Mouse (Mus musculus): ENCODE measurements around the gene Ephb6.

Ephb6 gene

GRCm38 (mm10) chr6:41622661-41623060 is 17.4 kb downstream of the Ephb6 start:
- peak in 1 of 2 experiments; percentile 76 for DNase-seq (ENCODE audit: low spot score in 2 of 2)

GRCm38 (mm10) chr6:41628180-41628579 is 22.9 kb downstream of the Ephb6 start:
- DNase-seq (ENCODE audit: low spot score in 2 of 2), result no peak

DNA sequence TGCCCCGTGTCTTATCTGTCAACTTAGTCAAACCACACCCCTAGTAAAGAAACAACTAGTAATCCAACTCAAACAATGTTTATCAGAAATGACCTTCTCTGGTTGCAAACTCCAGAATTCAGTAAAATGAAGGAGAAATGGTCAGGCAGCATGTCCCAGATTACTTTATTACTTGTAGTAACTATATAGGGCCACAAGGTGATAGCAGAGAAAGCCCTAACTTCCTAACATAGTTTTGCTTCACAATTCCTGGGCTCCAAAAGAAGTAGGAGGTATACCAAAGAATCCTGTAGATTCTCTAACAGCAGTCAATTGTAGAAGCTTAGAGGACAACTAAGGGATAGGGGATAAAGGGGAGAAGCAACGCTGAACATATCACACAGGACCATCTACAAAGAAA is 25.5 kb downstream of the Ephb6 start:
- no peak for DNase-seq (ENCODE audit: low spot score in 2 of 2)

DNA sequence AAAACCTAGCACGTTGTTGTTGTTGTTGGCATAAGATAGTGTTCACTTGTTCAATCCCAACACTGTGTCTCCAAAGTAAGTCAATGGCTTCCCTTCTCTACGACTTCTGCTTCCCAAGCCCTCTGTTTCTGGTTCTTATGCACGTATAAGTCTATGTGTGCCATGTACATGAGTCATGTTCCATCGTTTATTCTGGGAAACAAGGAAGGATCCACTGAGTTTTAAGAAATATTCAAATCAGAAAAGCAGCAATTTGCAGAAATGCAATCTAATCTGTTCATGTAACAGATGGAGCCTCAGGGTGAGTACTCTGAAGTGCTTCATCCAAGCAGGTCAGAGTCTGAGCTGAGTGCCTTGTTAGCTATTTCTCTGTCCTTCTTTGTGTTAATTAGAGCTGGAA is 26.3 kb downstream of the Ephb6 start:
- no peak for DNase-seq (ENCODE audit: low spot score in 2 of 2)

DNA sequence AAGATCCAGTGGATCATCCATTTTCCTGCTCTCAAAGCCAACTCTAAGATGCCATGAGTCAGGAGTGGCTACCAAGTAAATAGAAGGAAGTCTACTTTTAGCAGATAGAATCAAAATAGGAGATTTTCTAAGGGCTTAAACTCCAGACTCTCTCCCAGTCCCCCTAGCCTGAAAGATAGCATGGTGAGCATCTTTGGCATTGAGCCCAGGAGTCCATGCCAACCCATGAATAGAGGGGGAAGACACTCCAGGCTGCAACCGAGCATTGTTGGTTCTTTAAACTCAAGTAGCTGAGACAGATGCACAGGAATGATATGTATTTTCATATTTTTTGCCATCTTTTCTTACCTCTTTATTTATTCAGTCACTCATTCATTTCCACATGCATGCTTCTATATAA is 29.9 kb downstream of the Ephb6 start:
- no peak for DNase-seq (ENCODE audit: low spot score in 2 of 2)

GRCm38 (mm10) chr6:41636178-41636577 is 30.9 kb downstream of the Ephb6 start, which contains the start of gene Trpv6:
Gene Trpv6 (minus strand): TSS chr6:41636405.
- no peak for DNase-seq (ENCODE audit: low spot score in 2 of 2)

DNA sequence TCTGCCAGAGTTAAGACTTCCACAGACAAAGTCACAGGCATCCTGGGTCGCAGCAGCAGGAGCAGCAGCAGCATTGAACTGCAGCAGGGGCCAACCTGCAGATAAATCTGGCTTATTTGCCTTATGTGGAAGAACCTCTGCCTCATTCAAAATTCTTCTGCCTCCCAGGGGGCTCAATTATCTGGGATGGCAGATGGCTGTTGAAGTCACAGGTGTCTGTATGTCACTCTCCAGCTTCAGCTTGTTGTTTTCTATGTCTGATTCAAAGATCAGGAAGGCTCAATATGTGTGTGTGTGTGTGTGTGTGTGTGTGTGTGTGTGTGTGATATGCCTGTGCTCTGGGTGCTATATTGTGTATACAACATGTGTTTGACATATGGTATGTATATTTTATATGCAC is 32.1 kb downstream of the Ephb6 start:
- no peak for DNase-seq (ENCODE audit: low spot score in 2 of 2)

DNA sequence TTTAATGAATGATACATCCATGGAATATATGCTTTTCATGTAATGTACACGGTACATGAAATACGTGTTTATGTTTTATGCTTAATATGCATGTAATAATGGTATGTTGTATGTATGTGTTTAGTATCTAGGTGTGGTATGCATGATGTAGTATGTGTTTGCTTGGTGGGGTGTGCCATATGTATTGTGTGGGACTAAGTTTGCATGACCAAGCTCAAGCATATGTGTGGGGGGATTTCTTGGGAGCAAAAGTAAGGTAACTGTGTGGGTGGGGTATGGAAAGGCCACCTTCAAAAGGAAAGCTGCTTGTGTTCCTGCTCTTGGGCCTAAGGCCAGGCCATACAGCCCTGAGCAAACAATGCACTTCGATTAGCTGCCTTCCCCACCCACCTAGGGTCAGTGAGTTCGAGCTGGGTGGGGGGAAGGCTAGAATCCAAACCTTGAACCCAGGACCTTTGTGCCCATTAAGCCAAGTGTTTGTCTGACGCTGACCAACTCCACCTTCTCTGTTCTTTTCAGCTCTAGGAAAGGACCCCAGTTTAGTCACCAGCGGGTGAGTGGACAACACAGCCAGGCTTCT is 32.7 kb downstream of the Ephb6 start:
- DNase-seq (ENCODE audit: low spot score in 2 of 2), result no peak

DNA sequence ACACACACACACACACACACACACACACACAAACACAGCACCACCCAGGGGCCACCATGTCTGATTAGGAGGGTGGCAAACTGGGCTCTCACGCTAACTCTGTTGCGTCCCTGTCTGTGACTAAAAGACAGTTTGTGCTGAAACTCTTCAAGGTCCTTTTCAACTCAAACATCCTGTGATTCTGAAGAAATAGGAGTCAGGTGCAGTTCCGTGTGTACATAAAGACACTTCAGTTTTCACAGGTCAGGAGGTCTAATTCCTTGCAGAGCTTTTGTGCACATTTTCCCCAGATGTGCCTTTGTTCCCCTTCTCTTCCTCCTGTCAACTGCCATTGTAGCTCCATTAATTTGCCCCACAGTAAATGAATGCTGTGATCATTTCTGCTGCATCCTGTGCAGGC is 35.2 kb downstream of the Ephb6 start:
- DNase-seq (ENCODE audit: low spot score in 2 of 2), result no peak

GRCm38 (mm10) chr6:41641173-41641866 is 36.0 kb downstream of the Ephb6 start:
- DNase-seq (ENCODE audit: low spot score in 2 of 2), result no peak

- no peak for DNase-seq (ENCODE audit: low spot score in 2 of 2)
These were observed 37.5 kb downstream of the Ephb6 start for GRCm38 (mm10) chr6:41642765-41643164.

- DNase-seq (ENCODE audit: low spot score in 2 of 2), result no peak
These were observed 37.9 kb downstream of the Ephb6 start for GRCm38 (mm10) chr6:41643227-41643626.

DNA sequence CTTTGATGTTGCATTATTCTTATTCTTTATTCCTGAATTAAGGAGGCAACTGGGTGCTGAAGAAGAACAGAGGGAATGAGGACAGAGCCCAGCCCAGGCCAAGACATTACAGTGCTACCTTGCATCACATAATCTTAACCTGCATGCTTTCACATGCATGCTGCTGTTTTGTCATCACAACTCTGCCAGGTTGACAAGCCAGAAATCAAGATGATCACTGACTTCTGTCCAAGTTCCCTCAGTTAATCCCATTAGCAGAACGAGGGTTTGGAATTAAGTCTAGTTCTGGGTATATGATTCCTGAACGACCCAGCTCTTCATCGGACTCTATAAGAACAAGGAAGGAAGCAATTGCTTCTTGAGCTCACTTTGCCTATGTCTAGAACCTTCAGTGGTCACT is 40.9 kb downstream of the Ephb6 start:
- DNase-seq (ENCODE audit: low spot score in 2 of 2), result no peak

DNA sequence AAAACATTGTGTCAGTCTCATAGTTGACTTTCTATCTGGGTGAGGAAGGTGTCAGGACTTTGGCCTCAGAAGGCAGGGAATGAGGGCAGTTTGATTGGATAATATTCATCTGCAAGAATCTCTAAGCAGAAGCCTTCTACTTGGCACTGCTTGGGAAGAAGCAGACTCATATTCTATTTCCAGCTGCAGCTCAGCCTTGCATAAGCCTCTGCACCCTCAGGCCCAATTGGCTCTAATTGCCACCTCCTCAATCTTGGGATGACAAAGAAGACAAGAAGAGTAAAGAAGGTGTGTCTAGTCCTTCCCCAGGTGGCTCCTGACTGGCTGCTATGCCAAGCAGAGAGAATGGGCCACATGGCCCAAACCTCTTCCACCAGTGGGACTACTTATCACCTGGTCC is 41.4 kb downstream of the Ephb6 start:
- DNase-seq (ENCODE audit: low spot score in 2 of 2), result no peak

DNA sequence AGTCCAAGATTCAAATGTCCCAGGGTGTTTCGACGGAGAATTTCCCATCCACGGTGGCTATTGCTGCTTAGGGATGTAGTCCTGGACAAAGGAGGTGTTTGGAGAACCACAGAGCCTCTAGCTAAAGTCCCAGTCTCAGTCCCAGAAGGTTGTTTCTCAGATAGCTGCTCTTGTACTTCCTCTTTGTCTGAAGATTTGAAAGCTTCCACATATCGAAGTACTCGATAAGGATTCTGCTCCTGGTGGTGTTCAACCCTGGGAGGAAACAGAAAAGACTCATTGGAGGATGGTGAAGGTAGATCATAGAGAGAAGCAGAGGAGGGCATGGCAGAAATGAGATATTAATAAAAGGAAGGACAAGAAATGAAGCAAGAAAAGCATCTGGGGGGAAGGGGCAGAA is 47.9 kb downstream of the Ephb6 start:
- DNase-seq (ENCODE audit: low spot score in 2 of 2), result no peak

DNA sequence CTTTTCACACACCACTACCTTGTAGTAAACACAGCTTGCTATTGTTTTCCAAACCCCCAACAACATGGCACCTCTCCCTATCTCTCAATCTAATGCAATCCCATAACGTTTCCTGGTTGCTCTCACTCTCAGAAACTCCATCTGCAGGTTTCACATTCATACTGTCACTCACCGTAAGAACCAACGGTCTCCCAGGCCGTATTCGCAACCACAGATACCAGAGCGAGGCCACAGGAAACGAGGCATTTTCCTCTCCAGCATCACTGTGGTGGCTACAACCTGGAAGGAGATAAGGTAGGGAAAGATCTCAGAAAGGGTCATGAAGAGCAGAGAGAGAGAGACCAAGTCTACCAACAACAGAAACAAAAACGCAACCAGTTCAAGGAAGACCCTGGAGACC is 49.4 kb downstream of the Ephb6 start:
- DNase-seq (ENCODE audit: low spot score in 2 of 2), result no peak

DNA sequence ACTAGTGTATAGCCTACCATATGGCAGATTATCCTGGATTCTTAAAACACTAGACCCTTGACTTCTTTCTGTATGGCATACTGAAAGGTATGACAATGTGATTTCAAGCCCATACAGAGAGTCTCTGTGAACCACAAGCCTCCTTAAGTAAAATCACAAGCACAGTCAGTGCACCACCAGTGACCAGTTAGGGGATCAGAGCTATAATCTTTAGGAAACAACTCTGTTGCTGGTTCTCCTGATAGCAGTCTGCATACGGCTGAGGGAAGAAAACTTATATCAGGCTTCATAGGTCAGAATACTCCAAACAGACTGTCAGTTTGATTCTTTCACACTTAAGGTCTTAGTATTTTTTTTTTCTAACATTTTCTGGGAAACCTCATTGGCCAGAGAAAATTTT is 53.2 kb downstream of the Ephb6 start:
- no peak for DNase-seq (ENCODE audit: low spot score in 2 of 2)

DNA sequence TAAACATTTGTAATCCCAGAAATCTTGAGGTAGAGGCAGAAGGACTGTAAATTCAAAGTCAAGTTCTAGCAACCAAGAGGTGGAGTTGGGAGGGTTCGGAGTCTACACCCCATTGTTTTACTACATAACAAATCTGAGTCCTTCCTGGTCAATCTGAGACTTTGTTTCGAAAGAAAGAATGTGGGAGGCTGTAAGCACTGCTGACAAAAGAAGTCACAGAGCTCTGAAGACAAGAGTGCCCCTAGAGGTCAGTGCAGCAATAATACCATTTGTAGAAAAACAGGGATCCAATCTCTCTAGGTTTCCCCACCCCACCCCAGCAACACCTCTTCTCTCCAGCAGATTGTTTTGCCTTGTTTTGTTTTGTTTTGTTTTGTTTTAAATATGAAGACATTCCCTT is 57.0 kb downstream of the Ephb6 start:
- DNase-seq (ENCODE audit: low spot score in 2 of 2), result no peak
